Mouse (Mus musculus): ENCODE results near the gene Uvrag. TPM values are rescaled to one million over a fixed set of nuclear protein-coding genes. Genes with fewer than 3 reads are reported as not detected.

The Uvrag gene
- polyA plus RNA-seq (2014; fragmentation: Nextera tagmentation; extraction: Ambion mirVana): 12.2 and 13.2 TPM in 2 replicates

GRCm38 (mm10) chr7:99140984-99141918 is at the start of gene Uvrag:
TSS of gene Uvrag (minus strand) at chr7:99141141.
- no peaks in the 10 kb centered on the region for H3K27me3 ChIP-seq (replicated peaks; ENCODE audit: control insufficient read depth, insufficient read depth, low read length)

GRCm38 (mm10) chr7:99189885-99190284 is 48.9 kb upstream of the Uvrag start:
- H3K36me3 ChIP-seq (ENCODE audit: control insufficient read depth, insufficient read depth, low read length): no peaks in the 10 kb centered on the region
- no peak for DNase-seq (ENCODE audit: low spot score)
- no peak overlapping the region for H3K9ac ChIP-seq (ENCODE audit: low read length)
- no peaks in the 10 kb centered on the region for H3K27me3 ChIP-seq (replicated peaks; ENCODE audit: control insufficient read depth, insufficient read depth, low read length)
- no peak overlapping the region for H3K4me2 ChIP-seq (ENCODE audit: low read length)
- 91% methylated on average over 5 of the region's 5 CpGs for WGBS
- no peak for ATAC-seq
- H3K27ac ChIP-seq (ENCODE audit: low read depth, low read length): no peak overlapping the region
- H3K4me3 ChIP-seq (ENCODE audit: low read depth, low read length): no peak overlapping the region
- no peaks in the 10 kb centered on the region for H3K4me1 ChIP-seq (ENCODE audit: control insufficient read depth, insufficient read depth, low read length)
- H3K9me3 ChIP-seq (replicated peaks; ENCODE audit: control insufficient read depth, low read length): no peaks in the 10 kb centered on the region

More at GRCm38 (mm10) chr7:99140984-99141918, at the start of gene Uvrag:
- DNase-seq (ENCODE audit: low spot score): peak; percentile 100
- Histone ChIP-seq H3K9me3 (replicated peaks; ENCODE audit: control insufficient read depth, low read length) (no peaks in the 10 kb centered on the region), H3K9ac (ENCODE audit: low read length) (peak within 1 kb of the TSS; percentile 83), H3K36me3 (ENCODE audit: control insufficient read depth, insufficient read depth, low read length) (no peaks in the 10 kb centered on the region), H3K4me3 (ENCODE audit: low read depth, low read length) (peak within 1 kb of the TSS; percentile 89), H3K4me1 (ENCODE audit: control insufficient read depth, insufficient read depth, low read length) (peaks cover 19% of the 10 kb centered on the region), H3K27ac (ENCODE audit: low read depth, low read length) (peak within 1 kb of the TSS; percentile 84), H3K4me2 (ENCODE audit: low read length) (peak within 1 kb of the TSS; percentile 75)
- WGBS: under 1% methylated on average over 51 of the region's 51 CpGs
- ATAC-seq: peak; percentile 98

GRCm38 (mm10) chr7:99188630-99189029 is 47.7 kb upstream of the Uvrag start:
- Histone ChIP-seq H3K36me3 (ENCODE audit: control insufficient read depth, insufficient read depth, low read length) (no peaks in the 10 kb centered on the region), H3K4me1 (ENCODE audit: control insufficient read depth, insufficient read depth, low read length) (no peaks in the 10 kb centered on the region), H3K9ac (ENCODE audit: low read length) (no peak overlapping the region), H3K27me3 (replicated peaks; ENCODE audit: control insufficient read depth, insufficient read depth, low read length) (no peaks in the 10 kb centered on the region), H3K4me3 (ENCODE audit: low read depth, low read length) (no peak overlapping the region), H3K4me2 (ENCODE audit: low read length) (no peak overlapping the region), H3K27ac (ENCODE audit: low read depth, low read length) (no peak overlapping the region), H3K9me3 (replicated peaks; ENCODE audit: control insufficient read depth, low read length) (no peaks in the 10 kb centered on the region)
- DNase-seq (ENCODE audit: low spot score): no peak
- WGBS: 88% methylated on average over 6 of the region's 6 CpGs
- no peak for ATAC-seq

- DNase-seq (ENCODE audit: low spot score) (no peak), ATAC-seq (no peak)
- Histone ChIP-seq H3K4me3 (ENCODE audit: low read depth, low read length) (no peak overlapping the region), H3K9ac (ENCODE audit: low read length) (no peak overlapping the region), H3K27ac (ENCODE audit: low read depth, low read length) (no peak overlapping the region), H3K9me3 (replicated peaks; ENCODE audit: control insufficient read depth, low read length) (no peaks in the 10 kb centered on the region), H3K4me1 (ENCODE audit: control insufficient read depth, insufficient read depth, low read length) (no peaks in the 10 kb centered on the region), H3K4me2 (ENCODE audit: low read length) (no peak overlapping the region), H3K27me3 (replicated peaks; ENCODE audit: control insufficient read depth, insufficient read depth, low read length) (no peaks in the 10 kb centered on the region), H3K36me3 (ENCODE audit: control insufficient read depth, insufficient read depth, low read length) (no peaks in the 10 kb centered on the region)
- WGBS: 79% methylated on average over 5 of the region's 5 CpGs
These were observed 46.5 kb upstream of the Uvrag start for GRCm38 (mm10) chr7:99187451-99187850.

GRCm38 (mm10) chr7:99185405-99185804 is 44.5 kb upstream of the Uvrag start:
- H3K4me1 ChIP-seq (ENCODE audit: control insufficient read depth, insufficient read depth, low read length): no peaks in the 10 kb centered on the region
- no peak overlapping the region for H3K9ac ChIP-seq (ENCODE audit: low read length)
- no peaks in the 10 kb centered on the region for H3K9me3 ChIP-seq (replicated peaks; ENCODE audit: control insufficient read depth, low read length)
- H3K4me3 ChIP-seq (ENCODE audit: low read depth, low read length): no peak overlapping the region
- no peaks in the 10 kb centered on the region for H3K36me3 ChIP-seq (ENCODE audit: control insufficient read depth, insufficient read depth, low read length)
- DNase-seq (ENCODE audit: low spot score) (no peak), ATAC-seq (no peak)
- no peak overlapping the region for H3K4me2 ChIP-seq (ENCODE audit: low read length)
- no peak overlapping the region for H3K27ac ChIP-seq (ENCODE audit: low read depth, low read length)
- no peaks in the 10 kb centered on the region; the same call in 1 of the 2 replicates for H3K27me3 ChIP-seq (replicated peaks; ENCODE audit: control insufficient read depth, insufficient read depth, low read length)
- 91% methylated on average over 3 of the region's 3 CpGs for WGBS

GRCm38 (mm10) chr7:99183751-99184150 is 42.8 kb upstream of the Uvrag start:
- no peak overlapping the region for H3K4me3 ChIP-seq (ENCODE audit: low read depth, low read length)
- no peaks in the 10 kb centered on the region for H3K4me1 ChIP-seq (ENCODE audit: control insufficient read depth, insufficient read depth, low read length)
- H3K36me3 ChIP-seq (ENCODE audit: control insufficient read depth, insufficient read depth, low read length): no peaks in the 10 kb centered on the region
- no peaks in the 10 kb centered on the region for H3K9me3 ChIP-seq (replicated peaks; ENCODE audit: control insufficient read depth, low read length)
- H3K27ac ChIP-seq (ENCODE audit: low read depth, low read length): no peak overlapping the region
- WGBS: 67% methylated on average over 6 of the region's 6 CpGs
- no peaks in the 10 kb centered on the region; the same call in 1 of the 2 replicates for H3K27me3 ChIP-seq (replicated peaks; ENCODE audit: control insufficient read depth, insufficient read depth, low read length)
- no peak overlapping the region for H3K9ac ChIP-seq (ENCODE audit: low read length)
- no peak overlapping the region; the same call in 1 of the 2 replicates for H3K4me2 ChIP-seq (ENCODE audit: low read length)
- no peak for ATAC-seq
- no peak for DNase-seq (ENCODE audit: low spot score)

GRCm38 (mm10) chr7:99182432-99183172 is 41.7 kb upstream of the Uvrag start, which contains the start of gene Dgat2:
TSS of gene Dgat2 (minus strand) at chr7:99182719.
- H3K27me3 ChIP-seq (replicated peaks; ENCODE audit: control insufficient read depth, insufficient read depth, low read length): no peaks in the 10 kb centered on the region; the same call in 1 of the 2 replicates
- no peaks in the 10 kb centered on the region for H3K4me1 ChIP-seq (ENCODE audit: control insufficient read depth, insufficient read depth, low read length)
- H3K4me3 ChIP-seq (ENCODE audit: low read depth, low read length): peak within 1 kb of the TSS; percentile 71
- no peaks in the 10 kb centered on the region for H3K9me3 ChIP-seq (replicated peaks; ENCODE audit: control insufficient read depth, low read length)
- H3K4me2 ChIP-seq (ENCODE audit: low read length): peak within 1 kb of the TSS; percentile 96
- DNase-seq (ENCODE audit: low spot score) (peak; percentile 93), ATAC-seq (peak; percentile 95)
- no peaks in the 10 kb centered on the region for H3K36me3 ChIP-seq (ENCODE audit: control insufficient read depth, insufficient read depth, low read length)
- under 1% methylated on average over 63 of the region's 63 CpGs for WGBS
- H3K27ac ChIP-seq (ENCODE audit: low read depth, low read length): peak within 1 kb of the TSS; percentile 50; the same call in 1 of the 2 replicates
- H3K9ac ChIP-seq (ENCODE audit: low read length): peak within 1 kb of the TSS; percentile 88

- WGBS: 21% methylated on average over 14 of the region's 14 CpGs
- no peak for ATAC-seq
- Histone ChIP-seq H3K4me3 (ENCODE audit: low read depth, low read length) (peak overlapping the region; percentile 71), H3K27ac (ENCODE audit: low read depth, low read length) (no peak overlapping the region), H3K9ac (ENCODE audit: low read length) (peak overlapping the region; percentile 88), H3K27me3 (replicated peaks; ENCODE audit: control insufficient read depth, insufficient read depth, low read length) (no peaks in the 10 kb centered on the region; the same call in 1 of the 2 replicates), H3K36me3 (ENCODE audit: control insufficient read depth, insufficient read depth, low read length) (no peaks in the 10 kb centered on the region), H3K4me1 (ENCODE audit: control insufficient read depth, insufficient read depth, low read length) (no peaks in the 10 kb centered on the region), H3K4me2 (ENCODE audit: low read length) (peak overlapping the region; percentile 96), H3K9me3 (replicated peaks; ENCODE audit: control insufficient read depth, low read length) (no peaks in the 10 kb centered on the region)
- DNase-seq (ENCODE audit: low spot score): no peak
These were observed 40.9 kb upstream of the Uvrag start for GRCm38 (mm10) chr7:99181619-99182431.

Measured in forebrain, embryonic 14.5 days (tissue).